Mouse (Mus musculus): ENCODE measurements at regions not wholly inside any gene's neighbourhood (a gene's known extent, or its start where the extent isn't known, plus 50 kb on each side); places are given as distances from the start of the nearest gene placed in this dataset.

GRCm38 (mm10) chr2:128265014-128265990 lies 139.5 kb downstream of the Bcl2l11 start:
- Histone ChIP-seq H3K4me2 (no peak overlapping the region), H3K9me3 (replicated peaks) (no peaks in the 10 kb centered on the region), H3K4me3 (no peak overlapping the region), H3K36me3 (no peaks in the 10 kb centered on the region), H3K9ac (no peak overlapping the region), H3K27me3 (replicated peaks) (no peaks in the 10 kb centered on the region), H3K27ac (ENCODE audit: poor library complexity, severe bottlenecking) (no peak overlapping the region), H3K4me1 (replicated peaks) (peaks cover 2% of the 10 kb centered on the region)
- no peak for ATAC-seq (ENCODE audit: insufficient number of reproducible peaks, low FRiP score)
- 37% methylated on average over 9 of the region's 9 CpGs for WGBS

GRCm38 (mm10) chr2:128270377-128271129 lies 144.7 kb downstream of the Bcl2l11 start:
- 46% methylated on average over 9 of the region's 9 CpGs for WGBS
- H3K4me2 ChIP-seq = no peak overlapping the region
- H3K27me3 ChIP-seq (replicated peaks) = no peaks in the 10 kb centered on the region
- ATAC-seq (ENCODE audit: insufficient number of reproducible peaks, low FRiP score) = no peak
- peaks cover 7% of the 10 kb centered on the region for H3K4me1 ChIP-seq (replicated peaks)
- H3K27ac ChIP-seq (ENCODE audit: poor library complexity, severe bottlenecking) = no peak overlapping the region
- H3K9ac ChIP-seq = no peak overlapping the region
- H3K4me3 ChIP-seq = no peak overlapping the region
- H3K36me3 ChIP-seq = no peaks in the 10 kb centered on the region
- no peaks in the 10 kb centered on the region for H3K9me3 ChIP-seq (replicated peaks)

GRCm38 (mm10) chr2:128272789-128273188 lies 147.0 kb downstream of the Bcl2l11 start:
- H3K9ac ChIP-seq = no peak overlapping the region
- no peaks in the 10 kb centered on the region for H3K9me3 ChIP-seq (replicated peaks)
- H3K36me3 ChIP-seq = no peaks in the 10 kb centered on the region
- H3K4me3 ChIP-seq = no peak overlapping the region
- H3K4me1 ChIP-seq (replicated peaks) = peaks cover 18% of the 10 kb centered on the region
- no peak for ATAC-seq (ENCODE audit: insufficient number of reproducible peaks, low FRiP score)
- WGBS = 24% methylated on average over 7 of the region's 7 CpGs
- no peak overlapping the region for H3K27ac ChIP-seq (ENCODE audit: poor library complexity, severe bottlenecking)
- no peak overlapping the region for H3K4me2 ChIP-seq
- H3K27me3 ChIP-seq (replicated peaks) = no peaks in the 10 kb centered on the region

- no peaks in the 10 kb centered on the region for H3K36me3 ChIP-seq
- H3K9ac ChIP-seq = no peak overlapping the region
- H3K27ac ChIP-seq (ENCODE audit: poor library complexity, severe bottlenecking) = no peak overlapping the region
- ATAC-seq (ENCODE audit: insufficient number of reproducible peaks, low FRiP score) = no peak
- no peak overlapping the region for H3K4me2 ChIP-seq
- no peaks in the 10 kb centered on the region for H3K9me3 ChIP-seq (replicated peaks)
- peaks cover 22% of the 10 kb centered on the region for H3K4me1 ChIP-seq (replicated peaks)
- WGBS = 61% methylated on average over 4 of the region's 4 CpGs
- H3K4me3 ChIP-seq = no peak overlapping the region
- H3K27me3 ChIP-seq (replicated peaks) = no peaks in the 10 kb centered on the region
Measured at GRCm38 (mm10) chr2:128273292-128273691, 147.5 kb downstream of the Bcl2l11 start.

- H3K36me3 ChIP-seq = no peaks in the 10 kb centered on the region
- H3K27ac ChIP-seq (ENCODE audit: poor library complexity, severe bottlenecking) = no peak overlapping the region
- no peaks in the 10 kb centered on the region for H3K9me3 ChIP-seq (replicated peaks)
- no peak for ATAC-seq (ENCODE audit: insufficient number of reproducible peaks, low FRiP score)
- no peak overlapping the region for H3K4me3 ChIP-seq
- WGBS = 76% methylated on average over 5 of the region's 5 CpGs
- H3K9ac ChIP-seq = no peak overlapping the region
- peaks cover 30% of the 10 kb centered on the region for H3K4me1 ChIP-seq (replicated peaks)
- H3K27me3 ChIP-seq (replicated peaks) = no peaks in the 10 kb centered on the region
- H3K4me2 ChIP-seq = no peak overlapping the region
Measured at GRCm38 (mm10) chr2:128276337-128276736, 150.5 kb downstream of the Bcl2l11 start.

GRCm38 (mm10) chr2:128277387-128278123 lies 151.7 kb downstream of the Bcl2l11 start:
- H3K4me2 ChIP-seq = no peak overlapping the region
- no peak overlapping the region; the same call in 1 of the 2 replicates for H3K9ac ChIP-seq
- peak overlapping the region; percentile 77 for H3K27ac ChIP-seq (ENCODE audit: poor library complexity, severe bottlenecking)
- H3K9me3 ChIP-seq (replicated peaks) = no peaks in the 10 kb centered on the region
- no peaks in the 10 kb centered on the region for H3K27me3 ChIP-seq (replicated peaks)
- peaks cover 42% of the 10 kb centered on the region for H3K4me1 ChIP-seq (replicated peaks)
- peak; percentile 24; the same call in 1 of the 2 replicates for ATAC-seq (ENCODE audit: insufficient number of reproducible peaks, low FRiP score)
- no peak overlapping the region for H3K4me3 ChIP-seq
- 59% methylated on average over 4 of the region's 4 CpGs for WGBS
- no peaks in the 10 kb centered on the region for H3K36me3 ChIP-seq

GRCm38 (mm10) chr2:128278124-128278432 lies 152.2 kb downstream of the Bcl2l11 start:
- Histone ChIP-seq H3K4me1 (replicated peaks) (peaks cover 47% of the 10 kb centered on the region), H3K27me3 (replicated peaks) (no peaks in the 10 kb centered on the region), H3K36me3 (no peaks in the 10 kb centered on the region), H3K4me2 (no peak overlapping the region), H3K9me3 (replicated peaks) (no peaks in the 10 kb centered on the region), H3K9ac (no peak overlapping the region; the same call in 1 of the 2 replicates), H3K27ac (ENCODE audit: poor library complexity, severe bottlenecking) (no peak overlapping the region), H3K4me3 (no peak overlapping the region)
- WGBS = 74% methylated on average over 5 of the region's 5 CpGs
- no peak for ATAC-seq (ENCODE audit: insufficient number of reproducible peaks, low FRiP score)

GRCm38 (mm10) chr2:128278608-128279081 lies 152.8 kb downstream of the Bcl2l11 start:
- Histone ChIP-seq H3K9me3 (replicated peaks) (no peaks in the 10 kb centered on the region), H3K9ac (0 out of 2 replicates have a peak overlapping the region, but pooled peaks have one; percentile 40), H3K4me1 (replicated peaks) (peaks cover 49% of the 10 kb centered on the region), H3K27me3 (replicated peaks) (no peaks in the 10 kb centered on the region), H3K27ac (ENCODE audit: poor library complexity, severe bottlenecking) (no peak overlapping the region), H3K4me3 (no peak overlapping the region), H3K36me3 (no peaks in the 10 kb centered on the region), H3K4me2 (peak overlapping the region; percentile 49)
- no peak for ATAC-seq (ENCODE audit: insufficient number of reproducible peaks, low FRiP score)
- 18% methylated on average over 12 of the region's 12 CpGs for WGBS

- Histone ChIP-seq H3K4me3 (no peak overlapping the region), H3K4me1 (replicated peaks) (peaks cover 49% of the 10 kb centered on the region)
Measured at GRCm38 (mm10) chr2:128279127-128279710, 153.4 kb downstream of the Bcl2l11 start.

GRCm38 (mm10) chr2:128282591-128282990 lies 156.8 kb downstream of the Bcl2l11 start:
- H3K4me2 ChIP-seq = no peak overlapping the region
- no peaks in the 10 kb centered on the region for H3K36me3 ChIP-seq
- no peaks in the 10 kb centered on the region for H3K27me3 ChIP-seq (replicated peaks)
- peaks cover 53% of the 10 kb centered on the region for H3K4me1 ChIP-seq (replicated peaks)
- H3K4me3 ChIP-seq = no peak overlapping the region
- 21% methylated on average over 4 of the region's 4 CpGs for WGBS
- no peaks in the 10 kb centered on the region for H3K9me3 ChIP-seq (replicated peaks)
- H3K27ac ChIP-seq (ENCODE audit: poor library complexity, severe bottlenecking) = no peak overlapping the region
- no peak for ATAC-seq (ENCODE audit: insufficient number of reproducible peaks, low FRiP score)
- H3K9ac ChIP-seq = no peak overlapping the region

More at GRCm38 (mm10) chr2:128279127-128279710, 153.4 kb downstream of the Bcl2l11 start:
- Histone ChIP-seq H3K27me3 (replicated peaks) (no peaks in the 10 kb centered on the region), H3K9me3 (replicated peaks) (no peaks in the 10 kb centered on the region), H3K9ac (no peak overlapping the region), H3K36me3 (no peaks in the 10 kb centered on the region), H3K4me2 (peak overlapping the region; percentile 49), H3K27ac (ENCODE audit: poor library complexity, severe bottlenecking) (no peak overlapping the region)
- ATAC-seq (ENCODE audit: insufficient number of reproducible peaks, low FRiP score) = no peak
- WGBS = 54% methylated on average over 10 of the region's 10 CpGs
